Mouse (Mus musculus): Measurements from ENCODE around the gene Txndc11.
"Not testable (repeated sequence)": the region's sequence is repeated elsewhere in the genome, so short reads cannot be mapped to it uniquely, and the experiment has no call there.

GRCm38 (mm10) chr16:11157721-11158120 lies 23.3 kb upstream of the Txndc11 start:
- TF ChIP-seq CTCF (IDR thresholded peaks at IDR 0.05; ENCODE audit: borderline replicate concordance, insufficient read depth, low read length); POLR2A (IDR thresholded peaks at IDR 0.05; ENCODE audit: low read depth, low read length): not testable (repeated sequence)

All from embryonic fibroblast, embryonic 13.5 days (primary cell).